Mouse (Mus musculus) neural tube, embryonic 10.5 days (tissue): ENCODE measurements at regions not wholly inside any gene's neighbourhood (a gene's known extent, or its start where the extent isn't known, plus 50 kb on each side); places are given as distances from the start of the nearest gene placed in this dataset.

ENCODE experiments used
- DNase-seq: peaks from one replicate; pipeline ENCODE4 v3.0.0-alpha.2; 2017; ENCODE audit warnings: low spot score; ENCODE audit errors: extremely low spot score

- DNase-seq, result peak; percentile 30
These were observed 326.4 kb upstream of the Ddhd1 start for GRCm38 (mm10) chr14:45984135-45984892.

- DNase-seq, result no peak
These were observed 334.3 kb upstream of the Ddhd1 start for GRCm38 (mm10) chr14:45992041-45992869.

- DNase-seq, result no peak
These were observed 334.9 kb upstream of the Ddhd1 start for GRCm38 (mm10) chr14:45992870-45993135.

- peak; percentile 58 for DNase-seq
These were observed 335.7 kb upstream of the Ddhd1 start for GRCm38 (mm10) chr14:45993669-45994068.

- peak; percentile 40 for DNase-seq
These were observed 338.8 kb upstream of the Ddhd1 start for GRCm38 (mm10) chr14:45996760-45997159.

GRCm38 (mm10) chr14:46004078-46004477, 346.1 kb upstream of the Ddhd1 start:
- no peak for DNase-seq

GRCm38 (mm10) chr14:46005307-46005706, 347.4 kb upstream of the Ddhd1 start:
- DNase-seq, result no peak

- no peak for DNase-seq
These were observed 355.3 kb upstream of the Ddhd1 start for GRCm38 (mm10) chr14:46013232-46013631.

GRCm38 (mm10) chr14:46014090-46014489, 356.1 kb upstream of the Ddhd1 start:
- DNase-seq, result no peak

GRCm38 (mm10) chr14:46015682-46016400, 357.9 kb upstream of the Ddhd1 start:
- no peak for DNase-seq

GRCm38 (mm10) chr14:46016701-46017106, 358.8 kb upstream of the Ddhd1 start:
- no peak for DNase-seq

GRCm38 (mm10) chr14:46017286-46017685, 359.3 kb upstream of the Ddhd1 start:
- DNase-seq, result no peak

- no peak for DNase-seq
These were observed 360.0 kb upstream of the Ddhd1 start for GRCm38 (mm10) chr14:46017976-46018375.

GRCm38 (mm10) chr14:46019240-46020025, 359.8 kb upstream of the Gm15217 start:
- peak; percentile 32 for DNase-seq

GRCm38 (mm10) chr14:46034301-46034700, 344.9 kb upstream of the Gm15217 start:
- no peak for DNase-seq

- DNase-seq, result peak; percentile 37
These were observed 318.4 kb upstream of the Gm15217 start for GRCm38 (mm10) chr14:46060622-46061381.

GRCm38 (mm10) chr14:46067102-46067801, 312.0 kb upstream of the Gm15217 start:
- DNase-seq, result no peak

GRCm38 (mm10) chr14:46071244-46071643, 308.0 kb upstream of the Gm15217 start:
- DNase-seq, result no peak

- DNase-seq, result no peak
These were observed 302.5 kb upstream of the Gm15217 start for GRCm38 (mm10) chr14:46076738-46077137.
